Mouse (Mus musculus): Measurements from ENCODE around the gene Cpne4.

GRCm38 (mm10) chr9:105069106-105069505, 522.0 kb downstream of the Cpne4 start:
- TF ChIP-seq CTCF (IDR thresholded peaks at IDR 0.05; ENCODE audit: insufficient read depth, low read depth, low read length): no peak
- TF ChIP-seq POLR2A (IDR thresholded peaks at IDR 0.05; ENCODE audit: insufficient read depth, low read depth, low read length): no peak

All from olfactory bulb, adult 2 months (tissue).